Mouse (Mus musculus) neural tube, embryonic 12.5 days (tissue): ENCODE measurements around the gene H1fx. TPM values are rescaled to one million over a fixed set of nuclear protein-coding genes. Genes with fewer than 3 reads are reported as not detected.
A peak's percentile ranks its signal among the peaks of the same experiment; 100 is the strongest.

Source experiments
- ATAC-seq: fragments of 200-750 bp; cut with Nextera tagmentation; 2 replicates; pipeline ENCODE4 v1.8.0; 2017; ENCODE audit warnings: low read depth, mild to moderate bottlenecking, moderate TSS enrichment, moderate library complexity; ENCODE audit not compliant: low FRiP score
- H3K27ac ChIP-seq: fragments of 300-500 bp; sonication (generic); 2 replicates; pipeline ENCODE4 v1.5.1; 2016
- H3K27me3 ChIP-seq: fragments of 300-500 bp; sonication (generic); replicated peaks from 2 replicates; pipeline ENCODE4 v1.6.1; 2016; ENCODE audit warnings: mild to moderate bottlenecking
- H3K36me3 ChIP-seq: fragments of 300-500 bp; sonication (generic); 2 replicates; pipeline ENCODE4 v1.6.1; 2016; ENCODE audit warnings: mild to moderate bottlenecking
- H3K4me1 ChIP-seq: fragments of 300-500 bp; sonication (generic); 2 replicates; pipeline ENCODE4 v1.6.1; 2016
- H3K4me2 ChIP-seq: fragments of 300-500 bp; sonication (generic); replicated peaks from 2 replicates; pipeline ENCODE4 v1.6.1; 2016; ENCODE audit warnings: mild to moderate bottlenecking
- H3K4me3 ChIP-seq: fragments of 300-500 bp; sonication (generic); 2 replicates; pipeline ENCODE4 v1.5.1; 2016
- H3K9ac ChIP-seq: fragments of 300-500 bp; sonication (generic); 2 replicates; pipeline ENCODE4 v1.6.1; 2016; ENCODE audit warnings: mild to moderate bottlenecking
- H3K9me3 ChIP-seq: fragments of 300-500 bp; sonication (generic); 2 replicates; pipeline ENCODE4 v1.6.1; 2016; ENCODE audit warnings: mild to moderate bottlenecking
- WGBS: fragments of 180-500 bp; shearing (Covaris S2); methylation state at CpG from one replicate; pipeline ENCODE4 v1.1.7; 2016; 5-methylcytosine and 5-hydroxymethylcytosine counted together
- polyA plus RNA-seq: library from polyadenylated mRNA; unstranded; fragments of >200 nt; fragmentation: Nextera tagmentation; extraction: Ambion mirVana; gene quantifications from 2 replicates; pipeline ENCODE4 v1.2.1, GENCODE M21; 2016

Gene H1fx
- polyA plus RNA-seq, 1 experiment from 2014 or later: 114 TPM

DNA sequence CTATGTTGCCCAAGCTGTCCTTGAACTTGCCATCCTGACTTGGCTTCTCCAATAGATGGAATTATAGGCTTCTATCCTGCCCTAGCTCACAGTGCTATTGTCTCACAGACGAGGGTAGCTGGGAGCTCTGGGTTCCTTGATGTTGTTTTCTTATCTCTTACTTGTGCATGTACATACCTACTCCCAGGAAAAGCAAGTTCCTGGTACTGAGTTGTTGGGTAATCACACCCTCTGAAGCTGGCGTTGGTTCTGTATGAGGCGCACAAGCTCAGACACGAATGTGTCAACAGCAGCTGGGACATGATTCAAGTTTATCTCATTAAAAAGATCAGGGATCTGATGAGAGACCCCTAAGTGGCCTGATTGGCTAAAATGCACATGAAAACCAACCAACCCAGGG lies 22.0 kb upstream of the H1fx start:
- no peak overlapping the region for H3K4me2 ChIP-seq
- no peak overlapping the region for H3K4me3 ChIP-seq
- no peak overlapping the region for H3K9ac ChIP-seq
- no peak overlapping the region for H3K27ac ChIP-seq
- H3K4me1 ChIP-seq: no peaks in the 10 kb centered on the region
- 92% methylated on average over 4 of the region's 4 CpGs for WGBS
- H3K9me3 ChIP-seq: no peaks in the 10 kb centered on the region
- no peaks in the 10 kb centered on the region for H3K27me3 ChIP-seq
- ATAC-seq: no peak
- H3K36me3 ChIP-seq: peaks cover 70% of the 10 kb centered on the region

DNA sequence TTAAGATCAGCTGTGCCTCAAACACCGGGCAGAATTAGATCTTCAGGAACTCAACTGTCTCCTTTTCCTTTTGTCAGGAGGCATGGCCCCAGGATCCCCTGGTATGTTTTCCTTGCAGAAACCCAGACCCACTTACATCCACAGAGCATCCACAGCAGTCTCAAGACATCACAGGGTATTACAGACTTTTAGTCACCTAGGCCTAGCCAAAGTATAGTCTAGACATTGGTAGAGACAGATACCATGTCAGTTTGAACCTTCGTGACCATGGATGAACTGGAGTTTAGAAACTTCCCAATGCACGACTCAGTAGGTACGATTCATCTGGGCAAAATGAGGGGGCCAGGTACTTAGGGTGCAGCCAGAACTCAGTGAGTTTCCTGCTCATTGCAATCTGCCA lies 16.9 kb upstream of the H1fx start:
- no peak overlapping the region for H3K9ac ChIP-seq
- no peaks in the 10 kb centered on the region for H3K9me3 ChIP-seq
- H3K4me2 ChIP-seq: no peak overlapping the region
- WGBS: 85% methylated on average over 4 of the region's 4 CpGs
- peaks cover 38% of the 10 kb centered on the region for H3K36me3 ChIP-seq
- no peak overlapping the region for H3K4me3 ChIP-seq
- H3K4me1 ChIP-seq: peaks cover 13% of the 10 kb centered on the region
- no peak for ATAC-seq
- no peaks in the 10 kb centered on the region for H3K27me3 ChIP-seq
- H3K27ac ChIP-seq: no peak overlapping the region

DNA sequence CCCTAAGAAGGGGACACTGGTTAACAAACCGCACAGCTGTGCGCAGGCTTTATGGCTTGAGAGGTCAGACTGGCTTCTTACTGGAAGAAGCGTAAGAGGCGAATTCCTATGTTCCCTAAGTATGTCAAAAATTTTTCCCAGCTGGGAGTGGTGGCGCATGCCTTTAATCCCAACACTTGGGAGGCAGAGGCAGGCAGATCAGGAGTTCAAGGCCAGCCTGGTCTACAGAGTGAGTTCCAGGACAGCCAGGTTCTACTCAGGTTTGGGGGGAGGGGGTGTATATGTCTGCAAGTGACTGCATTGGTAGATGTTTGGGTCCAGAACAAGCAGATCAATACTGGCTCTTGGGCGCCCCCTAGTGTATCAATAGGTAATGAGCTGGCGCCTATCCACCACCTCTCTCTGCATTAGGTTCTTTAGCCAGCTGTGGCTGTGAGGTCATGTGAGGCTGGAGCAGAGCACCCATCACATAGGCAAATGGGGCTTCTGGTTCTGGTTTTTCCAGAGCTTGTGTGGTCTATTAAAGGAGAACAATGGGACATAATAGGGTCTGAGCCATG lies 16.3 kb upstream of the H1fx start:
- WGBS: 61% methylated on average over 7 of the region's 7 CpGs
- H3K27ac ChIP-seq: no peak overlapping the region
- H3K9ac ChIP-seq: no peak overlapping the region
- peaks cover 32% of the 10 kb centered on the region for H3K36me3 ChIP-seq
- H3K4me3 ChIP-seq: no peak overlapping the region
- ATAC-seq: peak; percentile 25; the same call in 1 of the 2 replicates
- no peak overlapping the region for H3K4me2 ChIP-seq
- no peaks in the 10 kb centered on the region for H3K9me3 ChIP-seq
- H3K4me1 ChIP-seq: peaks cover 18% of the 10 kb centered on the region
- H3K27me3 ChIP-seq: no peaks in the 10 kb centered on the region

DNA sequence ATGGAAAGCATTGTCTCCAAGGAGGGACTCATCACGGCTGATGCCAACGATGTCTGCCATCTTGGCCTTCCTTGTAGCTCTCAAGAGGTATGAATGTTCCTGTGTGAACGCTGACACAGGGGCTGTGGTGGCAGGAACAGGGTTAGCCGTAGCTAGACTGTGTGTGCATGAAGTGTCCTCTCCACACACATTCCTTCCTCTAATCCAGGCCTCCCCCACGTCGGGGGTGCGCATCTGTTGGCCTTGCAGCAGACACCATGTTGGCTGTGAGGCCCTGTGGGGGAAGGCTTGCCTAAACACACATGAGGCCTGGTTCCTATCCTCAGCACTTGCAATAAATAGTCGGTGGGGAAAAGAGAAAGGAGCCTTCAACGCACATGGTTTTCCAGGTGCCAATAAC lies 15.2 kb upstream of the H1fx start:
- H3K27ac ChIP-seq: no peak overlapping the region
- no peak for ATAC-seq
- no peak overlapping the region for H3K9ac ChIP-seq
- H3K27me3 ChIP-seq: no peaks in the 10 kb centered on the region
- H3K9me3 ChIP-seq: no peaks in the 10 kb centered on the region
- no peak overlapping the region for H3K4me3 ChIP-seq
- H3K4me2 ChIP-seq: no peak overlapping the region
- 88% methylated on average over 9 of the region's 9 CpGs for WGBS
- H3K36me3 ChIP-seq: peaks cover 20% of the 10 kb centered on the region
- H3K4me1 ChIP-seq: peaks cover 28% of the 10 kb centered on the region

GRCm38 (mm10) chr6:87995519-87995918 lies 14.1 kb upstream of the H1fx start:
- H3K27ac ChIP-seq: no peak overlapping the region
- H3K9ac ChIP-seq: no peak overlapping the region
- 80% methylated on average over 4 of the region's 4 CpGs for WGBS
- H3K36me3 ChIP-seq: peaks cover 9% of the 10 kb centered on the region
- no peaks in the 10 kb centered on the region for H3K27me3 ChIP-seq
- no peaks in the 10 kb centered on the region for H3K9me3 ChIP-seq
- H3K4me1 ChIP-seq: peaks cover 28% of the 10 kb centered on the region
- no peak for ATAC-seq
- H3K4me2 ChIP-seq: no peak overlapping the region
- H3K4me3 ChIP-seq: no peak overlapping the region

- Histone ChIP-seq H3K9ac (peak overlapping the region; percentile 39), H3K4me1 (peaks cover 28% of the 10 kb centered on the region), H3K4me2 (peak overlapping the region; percentile 65), H3K9me3 (no peaks in the 10 kb centered on the region), H3K4me3 (peak overlapping the region; percentile 25), H3K36me3 (peaks cover 3% of the 10 kb centered on the region), H3K27me3 (no peaks in the 10 kb centered on the region), H3K27ac (peak overlapping the region; percentile 57)
- ATAC-seq: peak; percentile 88
- 6% methylated on average over 18 of the region's 18 CpGs for WGBS
Observed at GRCm38 (mm10) chr6:87993790-87994571, 12.5 kb upstream of the H1fx start.

DNA sequence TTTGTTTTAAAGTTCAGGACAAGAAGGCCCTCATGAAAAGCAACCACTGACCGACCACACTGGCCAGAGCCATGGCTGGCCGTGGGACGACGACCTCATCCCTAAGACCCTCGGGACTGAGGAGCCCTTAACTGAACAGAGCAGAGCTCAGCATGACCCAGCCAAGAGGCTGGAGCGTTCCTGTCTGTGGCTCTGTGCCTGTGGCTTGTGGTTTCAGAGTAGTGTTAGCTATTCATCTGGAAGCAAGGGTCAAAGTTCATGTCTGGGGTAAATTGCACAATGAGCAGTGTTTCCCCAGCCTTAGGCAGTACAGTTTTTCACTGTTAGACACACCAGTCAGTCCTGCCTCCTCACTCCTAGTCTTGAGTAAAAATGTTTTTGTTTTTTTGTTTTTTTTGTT lies 11.3 kb upstream of the H1fx start:
- Histone ChIP-seq H3K27ac (no peak overlapping the region), H3K27me3 (no peaks in the 10 kb centered on the region), H3K4me2 (no peak overlapping the region), H3K4me1 (peaks cover 28% of the 10 kb centered on the region), H3K4me3 (no peak overlapping the region), H3K36me3 (peaks cover 7% of the 10 kb centered on the region; the same call in 1 of the 2 replicates), H3K9ac (no peak overlapping the region), H3K9me3 (no peaks in the 10 kb centered on the region)
- no peak for ATAC-seq
- 10% methylated on average over 6 of the region's 6 CpGs for WGBS

DNA sequence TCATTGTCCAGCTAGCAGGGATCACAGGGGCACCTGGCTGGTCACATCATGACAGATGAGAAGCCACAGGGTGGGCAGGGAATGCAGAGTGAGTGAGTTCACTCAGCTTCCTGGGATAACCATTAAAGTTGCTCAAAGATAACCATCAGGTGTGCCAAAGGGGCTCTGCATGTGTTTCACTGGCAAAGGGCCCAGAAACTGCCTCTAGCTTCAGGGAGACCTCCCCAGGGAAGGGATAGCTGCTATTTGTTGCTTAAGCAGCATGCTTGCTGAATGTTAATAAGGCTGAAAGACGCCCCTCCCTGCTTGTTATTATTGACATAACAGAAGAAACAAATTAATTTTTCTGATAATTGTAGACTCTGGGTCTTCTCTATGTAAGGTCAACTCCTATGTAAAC lies 10.4 kb upstream of the H1fx start:
- WGBS: 48% methylated on average over 1 of the region's 1 CpGs
- ATAC-seq: no peak
- Histone ChIP-seq H3K4me3 (no peak overlapping the region), H3K4me2 (no peak overlapping the region), H3K27me3 (no peaks in the 10 kb centered on the region), H3K36me3 (peaks cover 11% of the 10 kb centered on the region; the same call in 1 of the 2 replicates), H3K9me3 (no peaks in the 10 kb centered on the region), H3K4me1 (peaks cover 28% of the 10 kb centered on the region), H3K9ac (no peak overlapping the region), H3K27ac (no peak overlapping the region)

GRCm38 (mm10) chr6:87991216-87991615 lies 9.8 kb upstream of the H1fx start:
- Histone ChIP-seq H3K4me3 (no peak overlapping the region), H3K27ac (no peak overlapping the region), H3K9me3 (no peaks in the 10 kb centered on the region), H3K36me3 (peaks cover 10% of the 10 kb centered on the region), H3K4me2 (no peak overlapping the region), H3K4me1 (peaks cover 28% of the 10 kb centered on the region), H3K27me3 (no peaks in the 10 kb centered on the region), H3K9ac (no peak overlapping the region)
- WGBS: 67% methylated on average over 4 of the region's 4 CpGs
- ATAC-seq: no peak

GRCm38 (mm10) chr6:87982506-87982905 lies 1.1 kb upstream of the H1fx start:
- H3K4me3 ChIP-seq: peak overlapping the region; percentile 97
- 69% methylated on average over 9 of the region's 9 CpGs for WGBS
- H3K27ac ChIP-seq: no peak overlapping the region
- H3K4me2 ChIP-seq: peak overlapping the region; percentile 86
- H3K36me3 ChIP-seq: peaks cover 25% of the 10 kb centered on the region
- no peaks in the 10 kb centered on the region for H3K9me3 ChIP-seq
- ATAC-seq: no peak
- H3K27me3 ChIP-seq: no peaks in the 10 kb centered on the region
- 0 out of 2 replicates have a peak overlapping the region, but pooled peaks have one; percentile 97 for H3K9ac ChIP-seq
- H3K4me1 ChIP-seq: peaks cover 17% of the 10 kb centered on the region

- Histone ChIP-seq H3K27me3 (no peaks in the 10 kb centered on the region), H3K4me2 (peak overlapping the region; percentile 86), H3K27ac (peak overlapping the region; percentile 82), H3K9ac (peak overlapping the region; percentile 97), H3K9me3 (no peaks in the 10 kb centered on the region), H3K4me1 (peaks cover 17% of the 10 kb centered on the region), H3K36me3 (peaks cover 17% of the 10 kb centered on the region), H3K4me3 (peak overlapping the region; percentile 97)
- under 1% methylated on average over 46 of the region's 56 CpGs for WGBS
- ATAC-seq: peak; percentile 60
Observed at GRCm38 (mm10) chr6:87981030-87981485, 379 bp downstream of the H1fx start.

GRCm38 (mm10) chr6:87980374-87981029 lies 935 bp downstream of the H1fx start:
- WGBS: under 1% methylated on average over 64 of the region's 66 CpGs
- peak; percentile 88 for ATAC-seq
- Histone ChIP-seq H3K4me3 (peak overlapping the region; percentile 97), H3K36me3 (peaks cover 16% of the 10 kb centered on the region), H3K27ac (peak overlapping the region; percentile 82), H3K27me3 (no peaks in the 10 kb centered on the region), H3K4me2 (peak overlapping the region; percentile 86), H3K9ac (peak overlapping the region; percentile 97), H3K4me1 (peaks cover 17% of the 10 kb centered on the region), H3K9me3 (no peaks in the 10 kb centered on the region)
